Mouse (Mus musculus): ENCODE results near the gene Npy2r. TPM values are rescaled to one million over a fixed set of nuclear protein-coding genes. Genes with fewer than 3 reads are reported as not detected.

The Npy2r gene
- polyA plus RNA-seq, 1 experiment from 2014 or later, result 3.2 TPM

Other genes with a start within 250 kb of the Npy2r start
- gene Map9, start 190.0 kb downstream of the Npy2r start, polyA plus RNA-seq (2015; fragmentation: Nextera tagmentation; extraction: Ambion mirVana), result 95.9 and 109 TPM in 2 replicates